Mouse (Mus musculus): Measurements from ENCODE around the gene Zfyve19. TPM values are rescaled to one million over a fixed set of nuclear protein-coding genes. Genes with fewer than 3 reads are reported as not detected.

Zfyve19 gene
- total RNA-seq, 2 experiments from 2014 or later, result 35.7 to 42.4 TPM

DNA sequence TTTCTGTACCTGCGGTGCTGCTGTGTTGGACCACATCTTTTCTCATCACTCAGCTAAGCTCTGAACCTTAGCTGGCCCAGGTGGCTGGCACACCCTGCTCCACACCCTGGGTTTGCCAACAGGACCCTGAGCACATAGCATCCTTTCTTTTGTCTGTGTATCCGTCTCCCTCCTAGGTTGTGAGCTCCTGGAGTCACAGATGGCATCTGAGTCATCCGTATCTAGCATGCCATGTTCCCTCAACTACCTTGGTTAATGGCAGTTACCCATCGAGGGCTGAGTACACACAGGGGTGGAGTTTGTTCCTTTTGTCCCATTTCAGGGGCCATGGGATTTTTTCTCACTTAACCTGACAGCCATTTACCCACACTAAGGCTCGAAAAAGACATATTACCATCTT lies 42.0 kb downstream of the Zfyve19 start:
- DNase-seq (ENCODE audit: low spot score in 2 of 2), result no peak

DNA sequence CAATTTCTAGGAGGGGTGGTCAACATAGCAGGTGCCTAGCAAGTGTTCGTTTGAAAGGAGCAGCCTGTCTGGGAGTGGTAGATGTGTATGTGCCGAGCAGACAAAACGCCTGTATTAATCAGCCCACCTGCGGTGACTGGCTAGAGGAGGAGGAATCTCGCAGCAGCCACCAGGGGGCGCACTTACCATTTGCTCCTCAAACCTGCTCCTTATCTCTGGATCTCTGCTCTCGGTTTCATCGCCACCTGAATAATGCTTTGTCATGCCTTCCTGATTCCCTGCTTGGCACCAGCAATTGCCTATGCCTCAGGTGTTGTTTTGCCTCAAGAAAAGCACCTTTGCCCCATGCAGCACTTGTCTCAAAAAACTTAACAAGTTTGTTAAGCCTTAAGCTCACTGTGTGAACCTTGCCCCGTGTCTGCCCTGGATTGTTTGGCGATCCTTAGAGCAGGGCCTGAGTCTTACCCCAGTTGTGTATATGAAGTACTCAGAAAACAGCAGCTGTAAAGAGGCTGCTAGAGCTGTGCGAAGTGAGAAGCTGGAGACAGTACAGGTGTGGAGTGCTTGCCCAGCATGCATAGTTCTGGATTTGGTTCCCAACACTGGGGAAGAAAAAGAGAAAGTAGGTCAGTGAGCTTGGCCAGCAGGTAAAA lies 42.5 kb downstream of the Zfyve19 start:
- DNase-seq (ENCODE audit: low spot score in 2 of 2), result peak; percentile 64 to 86

DNA sequence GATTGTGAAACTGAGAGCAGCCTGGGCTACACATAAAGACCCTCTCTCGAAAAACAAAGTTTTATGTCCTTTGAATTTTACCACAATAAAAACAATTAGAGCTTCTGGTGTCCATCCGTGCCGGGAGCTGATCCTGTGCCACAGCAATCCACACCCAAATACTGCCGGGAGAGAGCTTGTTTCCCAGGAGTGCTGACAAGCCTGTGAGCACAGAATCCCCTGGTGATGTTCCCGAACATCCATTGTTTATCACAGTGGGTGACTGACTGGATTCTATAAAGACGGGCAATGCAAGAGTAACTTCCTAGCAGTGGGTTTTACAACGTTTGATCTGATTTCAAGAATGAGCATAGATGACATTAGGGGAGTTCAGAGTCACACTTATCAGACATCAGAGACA lies 46.6 kb downstream of the Zfyve19 start:
- DNase-seq (ENCODE audit: low spot score in 2 of 2), result no peak

DNA sequence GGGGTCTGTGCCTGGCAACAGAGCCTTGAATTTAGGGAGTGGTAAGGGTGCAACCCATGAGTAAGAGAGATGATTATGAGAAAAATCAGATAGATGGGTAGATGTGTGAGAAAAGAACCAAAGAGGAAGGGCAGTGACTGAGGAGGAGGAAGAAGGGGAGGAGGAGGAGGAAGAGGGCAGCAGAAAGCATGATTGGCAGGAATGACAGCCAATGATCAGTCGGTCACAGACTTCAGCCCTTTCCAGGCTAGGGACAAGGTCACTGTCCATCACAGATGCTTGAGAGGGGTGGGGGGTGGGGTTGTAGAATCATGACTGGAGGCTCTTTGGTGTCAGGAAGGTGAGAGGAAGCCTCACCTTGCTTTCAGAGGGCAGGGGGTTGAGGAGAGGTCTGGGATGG lies 52.1 kb downstream of the Zfyve19 start:
- no peak for DNase-seq (ENCODE audit: low spot score in 2 of 2)

DNA sequence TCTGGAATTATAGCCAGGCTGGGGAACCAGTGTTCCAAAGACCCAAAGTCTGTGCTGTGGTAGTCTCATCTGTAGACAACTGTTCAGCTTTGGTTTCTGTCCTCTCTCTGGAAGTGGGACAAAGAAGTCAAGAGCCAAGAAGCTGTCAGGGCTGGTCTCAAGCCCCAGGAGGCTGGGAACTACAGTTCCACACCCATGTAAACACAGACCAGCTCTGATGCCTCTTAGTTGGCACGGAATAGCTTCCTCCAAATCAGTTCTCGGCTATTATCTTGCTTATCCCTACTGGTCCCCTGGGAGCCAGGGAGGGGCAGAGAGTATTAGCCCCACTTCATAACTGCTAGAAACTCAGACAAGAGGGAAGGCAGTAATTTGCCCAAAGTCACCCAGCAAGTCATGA lies 52.9 kb downstream of the Zfyve19 start:
- DNase-seq (ENCODE audit: low spot score in 2 of 2), result no peak

DNA sequence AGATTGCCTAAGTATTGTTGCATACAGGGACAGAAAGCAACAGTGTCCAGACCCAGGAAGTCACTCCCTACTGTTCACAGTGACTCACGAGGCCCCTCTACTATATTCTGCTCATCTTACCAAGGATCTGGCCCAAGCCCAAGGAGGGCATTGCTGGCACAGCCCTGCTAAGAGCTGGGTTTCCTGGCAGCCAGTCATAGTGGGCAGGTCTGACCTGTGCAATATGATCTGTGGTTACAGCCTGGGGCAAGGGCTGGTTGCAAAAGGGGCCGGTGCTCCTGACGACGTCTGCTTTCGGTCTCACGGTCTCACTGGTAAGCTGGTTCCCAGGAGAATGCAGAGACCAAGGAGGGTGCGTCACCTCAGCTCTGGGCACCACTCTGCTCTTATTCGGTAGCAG lies 54.6 kb downstream of the Zfyve19 start:
- no peak for DNase-seq (ENCODE audit: low spot score in 2 of 2)

DNA sequence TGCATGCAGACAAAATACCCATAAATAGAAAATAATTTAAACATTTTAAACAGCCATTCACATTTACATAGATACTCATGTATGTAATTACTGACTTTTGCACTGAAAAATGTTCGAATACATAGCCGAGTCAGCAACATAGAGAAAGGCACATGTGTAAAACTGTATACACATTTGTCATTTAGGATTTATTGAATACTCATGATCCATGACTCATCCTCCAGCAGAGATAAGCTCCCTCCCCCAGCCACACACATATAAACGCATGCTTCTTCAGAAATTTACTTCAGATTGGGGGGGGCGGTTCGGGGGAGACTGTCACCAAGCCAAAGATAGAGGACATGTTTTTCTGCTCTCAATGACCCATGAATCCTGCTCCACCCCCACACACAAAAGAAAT lies 55.4 kb downstream of the Zfyve19 start:
- no peak for DNase-seq (ENCODE audit: low spot score in 2 of 2)

Other genes with a start within 250 kb of the Zfyve19 start
- gene Ccdc32, start 179.2 kb upstream of the Zfyve19 start, total RNA-seq (2021), result 10 to 100 TPM; 55.6 to 56.3 TPM
- gene Rpusd2, start 173.8 kb upstream of the Zfyve19 start, total RNA-seq (2021), result 1 to 10 TPM; 7.6 to 9.0 TPM
- under 1 TPM; 0.05 to 0.07 TPM for gene Knl1, start 161.5 kb upstream of the Zfyve19 start, total RNA-seq (2021)
- 1 to 10 TPM in 1 of 2 experiments, under 1 TPM in 1; 0.46 to 1.2 TPM for gene Rad51, start 95.8 kb upstream of the Zfyve19 start, total RNA-seq (2021)
- 10 to 100 TPM; 54.7 to 55.5 TPM for gene Rmdn3, start 51.6 kb upstream of the Zfyve19 start, total RNA-seq (2021)
- under 1 TPM in 1 of 2 experiments, not detected in 1; 0.74 TPM for gene Gchfr, start 40.8 kb upstream of the Zfyve19 start, total RNA-seq (2021)
- gene Gm14137, start 34.1 kb upstream of the Zfyve19 start, total RNA-seq (2021), result not detected
- 10 to 100 TPM; 17.3 to 17.6 TPM for gene Dnajc17, start 178 bp downstream of the Zfyve19 start, total RNA-seq (2021)
- not detected for gene Ppp1r14d, start 21.3 kb downstream of the Zfyve19 start, total RNA-seq (2021)
- gene Spint1, start 28.7 kb downstream of the Zfyve19 start, total RNA-seq (2021), result 1 to 10 TPM; 2.0 to 2.3 TPM
- gene Rhov, start 62.7 kb downstream of the Zfyve19 start, total RNA-seq (2021), result 1 to 10 TPM; 7.5 to 7.9 TPM
- 10 to 100 TPM; 44.2 to 49.9 TPM for gene Vps18, start 80.1 kb downstream of the Zfyve19 start, total RNA-seq (2021)
- gene Dll4, start 117.2 kb downstream of the Zfyve19 start, total RNA-seq (2021), result 1 to 10 TPM; 2.0 to 2.8 TPM
- 1 to 10 TPM; 6.6 TPM for gene Chac1, start 142.6 kb downstream of the Zfyve19 start, total RNA-seq (2021)